22 mouse cellular contexts compared by ENCODE assay signal in genomic region chr2:145720157-145720556, GRCm38 (mm10). TPM values are rescaled to one million over a fixed set of nuclear protein-coding genes. Genes with fewer than 3 reads are reported as not detected.
A peak's percentile ranks its signal among the peaks of the same experiment; 100 is the strongest.
DNase-seq lines count a peak whose midpoint lies in the region; ATAC-seq lines count a peak whose summit lies in the region.
"Had no signal": no experiment of that assay in that cellular context is flagged by ENCODE, and none has a peak within 500 bp of the region (broad histone marks: within the 10 kb centered on the region; RNA-seq: fewer than 3 reads in every experiment).

No protein-coding gene starts in this region.

- H3K27ac ChIP-seq in intestine, embryonic 14.5 days (ENCODE audit: low read depth) = no peak overlapping the region
- no peak overlapping the region for H3K27ac ChIP-seq in intestine, embryonic 15.5 days
- H3K27ac ChIP-seq in forebrain, embryonic 13.5 days = no peak overlapping the region
- H3K27ac ChIP-seq: embryonic facial prominence, embryonic 10.5 days; embryonic facial prominence, embryonic 12.5 days had no signal

- ATAC-seq in intestine, embryonic 14.5 days (replicated peaks; ENCODE audit: low FRiP score, low TSS enrichment, low read depth) = no peak
- no peak for ATAC-seq in intestine, embryonic 15.5 days
- ATAC-seq in granulocyte monocyte progenitor cell, adult 5-6 weeks (replicated peaks; ENCODE audit: poor library complexity, severe bottlenecking) = peak; percentile 90
- ATAC-seq in megakaryocyte, adult 5-6 weeks (ENCODE audit: poor library complexity, severe bottlenecking) = peak; percentile 91
- ATAC-seq in monocyte, adult 5-6 weeks (replicated peaks; ENCODE audit: insufficient number of reproducible peaks, low FRiP score, low TSS enrichment, poor library complexity, severe bottlenecking) = peak; percentile 45; the same call in 1 of the 2 replicates
- no peak for ATAC-seq in forebrain, embryonic 13.5 days
- ATAC-seq: forebrain, embryonic 14.5 days; forebrain, embryonic 16.5 days had no signal

- no peaks in the 10 kb centered on the region for H3K9me3 ChIP-seq in intestine, embryonic 14.5 days (ENCODE audit: control insufficient read depth, low read length)
- no peaks in the 10 kb centered on the region for H3K9me3 ChIP-seq in intestine, embryonic 15.5 days
- H3K9me3 ChIP-seq in forebrain, embryonic 13.5 days (replicated peaks) = no peaks in the 10 kb centered on the region
- H3K9me3 ChIP-seq: embryonic facial prominence, embryonic 10.5 days; embryonic facial prominence, embryonic 12.5 days had no signal

- H3K27me3 ChIP-seq in intestine, embryonic 14.5 days (replicated peaks; ENCODE audit: control insufficient read depth, insufficient read depth, low read length) = no peaks in the 10 kb centered on the region
- no peaks in the 10 kb centered on the region for H3K27me3 ChIP-seq in intestine, embryonic 15.5 days (replicated peaks)
- H3K27me3 ChIP-seq in forebrain, embryonic 13.5 days = no peaks in the 10 kb centered on the region
- H3K27me3 ChIP-seq: embryonic facial prominence, embryonic 12.5 days had no signal

- H3K36me3 ChIP-seq in intestine, embryonic 14.5 days (ENCODE audit: control insufficient read depth, insufficient read depth, low read length) = no peaks in the 10 kb centered on the region
- no peaks in the 10 kb centered on the region for H3K36me3 ChIP-seq in intestine, embryonic 15.5 days
- no peaks in the 10 kb centered on the region for H3K36me3 ChIP-seq in forebrain, embryonic 13.5 days (ENCODE audit: poor library complexity, severe bottlenecking)
- H3K36me3 ChIP-seq: embryonic facial prominence, embryonic 10.5 days; embryonic facial prominence, embryonic 12.5 days had no signal

- no peak overlapping the region for H3K4me3 ChIP-seq in intestine, embryonic 14.5 days (ENCODE audit: low read depth, low read length)
- H3K4me3 ChIP-seq in intestine, embryonic 15.5 days (replicated peaks) = no peak overlapping the region
- H3K4me3 ChIP-seq in forebrain, embryonic 13.5 days = no peak overlapping the region
- H3K4me3 ChIP-seq: embryonic facial prominence, embryonic 10.5 days; embryonic facial prominence, embryonic 12.5 days had no signal

- H3K4me2 ChIP-seq in intestine, embryonic 14.5 days (ENCODE audit: low read length) = no peak overlapping the region
- H3K4me2 ChIP-seq in intestine, embryonic 15.5 days (replicated peaks) = no peak overlapping the region
- H3K4me2 ChIP-seq in forebrain, embryonic 13.5 days = no peak overlapping the region
- H3K4me2 ChIP-seq: embryonic facial prominence, embryonic 12.5 days had no signal

- intact Hi-C loops in gastrocnemius, postnatal 36 days (cut with DNase I) = no loop called here

- H3K4me1 ChIP-seq in intestine, embryonic 14.5 days (replicated peaks; ENCODE audit: control insufficient read depth, insufficient read depth, low read length) = no peaks in the 10 kb centered on the region
- H3K4me1 ChIP-seq in intestine, embryonic 15.5 days (replicated peaks) = no peaks in the 10 kb centered on the region
- H3K4me1 ChIP-seq in forebrain, embryonic 13.5 days = no peaks in the 10 kb centered on the region
- H3K4me1 ChIP-seq: embryonic facial prominence, embryonic 10.5 days; embryonic facial prominence, embryonic 12.5 days had no signal

- DNase-seq in intestine, embryonic 14.5 days (ENCODE audit: low spot score) = peak; percentile 32
- no peak for DNase-seq in right cerebral cortex, postnatal 10 days (ENCODE audit: low spot score in 2 of 2)
- no peak for DNase-seq in gastrocnemius, postnatal 36 days
- DNase-seq: adrenal gland, adult 2 months; adrenal gland, postnatal 10 days; adrenal gland, postnatal 25 days; cerebellum, adult 11 months; cerebellum, adult 18-20 months; cerebellum, adult 8-10 months; cerebellum, adult 9-11 months; cerebellum, postnatal 14 days; cerebellum, postnatal 36 days had no signal

- 73% methylated on average over 3 of the region's 3 CpGs for WGBS in intestine, embryonic 14.5 days
- WGBS in intestine, embryonic 15.5 days = 71% methylated on average over 3 of the region's 3 CpGs
- WGBS in forebrain, embryonic 13.5 days = 79% methylated on average over 3 of the region's 3 CpGs

- no peak overlapping the region for H3K9ac ChIP-seq in intestine, embryonic 14.5 days (ENCODE audit: low read length)
- H3K9ac ChIP-seq in intestine, embryonic 15.5 days = no peak overlapping the region
- no peak overlapping the region for H3K9ac ChIP-seq in forebrain, embryonic 13.5 days
- H3K9ac ChIP-seq: embryonic facial prominence, embryonic 12.5 days had no signal

RNA-seq across cellular contexts. Expression of gene Rin2, which starts 45.1 kb away (rescaled TPM):
- 25.0 and 31.1 TPM in 2 replicates for polyA plus RNA-seq in intestine, embryonic 14.5 days (2014; fragmentation: Nextera tagmentation; extraction: Ambion mirVana)
- 18.2 and 18.6 TPM in 2 replicates for polyA plus RNA-seq in intestine, embryonic 15.5 days (2015; fragmentation: Nextera tagmentation; extraction: Ambion mirVana)
- 3.0 and 4.3 TPM in 2 replicates for total RNA-seq in granulocyte monocyte progenitor cell, adult 5-6 weeks (2014; fragmentation: Nextera tagmentation)
- total RNA-seq in granulocyte monocyte progenitor cell, adult 5-6 weeks (2017) = 2.8 and 7.3 TPM in 2 replicates
- total RNA-seq in megakaryocyte, adult 5-6 weeks (2015) = 34.1 and 39.7 TPM in 2 replicates
- 53.6 and 54.6 TPM in 2 replicates for total RNA-seq in megakaryocyte, adult 5-6 weeks (2017)
- 27.6 to 46.6 TPM (median 40.6 TPM) in 3 replicates for total RNA-seq in monocyte, adult 5-6 weeks (2017)
- total RNA-seq in gastrocnemius, postnatal 36 days (2021) = 10 to 100 TPM; 10.2 to 11.5 TPM
- 7.3 and 9.9 TPM in 2 replicates for polyA plus RNA-seq in forebrain, embryonic 13.5 days (2015; fragmentation: Nextera tagmentation; extraction: Ambion mirVana)
- total RNA-seq: MEL had no signal

Comparison
In these comparisons a context has a peak if more than half of its experiments do, and no peak if none do; other contexts are left out.
1. ATAC-seq: peak in granulocyte monocyte progenitor cell, adult 5-6 weeks (single experiment), megakaryocyte, adult 5-6 weeks (single experiment) and monocyte, adult 5-6 weeks (single experiment); none in intestine, embryonic 14.5 days (single experiment), intestine, embryonic 15.5 days (single experiment) and forebrain, embryonic 13.5 days (single experiment).